Mouse (Mus musculus): ENCODE results near the gene 2510009E07Rik. TPM values are rescaled to one million over a fixed set of nuclear protein-coding genes. Genes with fewer than 3 reads are reported as not detected.

2510009E07Rik gene
- polyA plus RNA-seq, 1 experiment: 22.5 TPM

DNA sequence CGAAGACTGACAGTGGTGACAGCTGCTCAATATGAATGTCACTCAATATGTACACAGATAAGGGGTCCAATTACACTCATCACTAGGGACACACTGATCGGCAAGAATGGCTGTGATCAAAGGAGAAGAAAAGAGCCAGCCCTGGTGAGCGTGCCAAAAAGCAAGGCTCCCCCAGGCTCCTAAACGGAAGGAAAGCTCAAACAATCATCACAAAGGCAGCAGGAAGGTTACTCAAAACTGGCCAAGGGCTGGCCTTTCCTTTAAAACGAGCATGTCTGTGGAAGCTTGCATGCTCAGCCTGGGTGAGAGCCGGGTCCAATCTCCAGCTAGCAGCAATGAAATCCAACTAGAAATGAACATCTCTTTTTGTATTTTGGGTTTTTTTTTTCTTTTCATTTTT, 39.2 kb downstream of the 2510009E07Rik start:
- 30% methylated on average over 6 of the region's 6 CpGs for WGBS
- no peak for TF ChIP-seq CTCF (IDR thresholded peaks at IDR 0.05; ENCODE audit: insufficient read depth, low read length)
- TF ChIP-seq POLR2A (IDR thresholded peaks at IDR 0.05; ENCODE audit: borderline replicate concordance, extremely low read depth, low read depth, low read length): no peak
- peaks cover 4% of the 10 kb centered on the region for H3K4me1 ChIP-seq (ENCODE audit: control insufficient read depth, insufficient read depth, low read length)
- H3K4me3 ChIP-seq (replicated peaks; ENCODE audit: extremely low read depth, low read depth, low read length): no peak overlapping the region
- no peak for DNase-seq

DNA sequence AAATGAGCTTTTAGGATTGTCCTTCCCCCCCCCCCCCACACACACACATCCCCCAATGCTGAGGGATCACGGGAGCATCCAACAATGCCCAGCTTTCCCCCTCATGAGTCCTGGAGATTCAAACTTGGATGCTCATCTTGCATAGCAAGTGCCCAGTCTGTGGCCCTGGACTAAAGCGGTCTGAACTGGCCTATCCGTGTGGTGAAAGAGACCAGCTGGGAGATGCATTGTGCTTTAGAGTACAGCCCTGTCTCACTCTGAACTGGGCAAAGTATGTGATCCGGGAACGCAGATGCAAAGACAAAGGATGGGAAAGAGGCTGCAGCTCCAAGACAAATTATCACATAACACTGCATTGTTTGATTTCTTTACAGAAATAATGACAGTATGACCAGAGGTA, 40.1 kb downstream of the 2510009E07Rik start:
- H3K4me3 ChIP-seq (replicated peaks; ENCODE audit: extremely low read depth, low read depth, low read length): no peak overlapping the region
- no peak for TF ChIP-seq CTCF (IDR thresholded peaks at IDR 0.05; ENCODE audit: insufficient read depth, low read length)
- no peak for TF ChIP-seq POLR2A (IDR thresholded peaks at IDR 0.05; ENCODE audit: borderline replicate concordance, extremely low read depth, low read depth, low read length)
- peaks cover 4% of the 10 kb centered on the region for H3K4me1 ChIP-seq (ENCODE audit: control insufficient read depth, insufficient read depth, low read length)
- WGBS: 70% methylated on average over 5 of the region's 5 CpGs
- DNase-seq: no peak

DNA sequence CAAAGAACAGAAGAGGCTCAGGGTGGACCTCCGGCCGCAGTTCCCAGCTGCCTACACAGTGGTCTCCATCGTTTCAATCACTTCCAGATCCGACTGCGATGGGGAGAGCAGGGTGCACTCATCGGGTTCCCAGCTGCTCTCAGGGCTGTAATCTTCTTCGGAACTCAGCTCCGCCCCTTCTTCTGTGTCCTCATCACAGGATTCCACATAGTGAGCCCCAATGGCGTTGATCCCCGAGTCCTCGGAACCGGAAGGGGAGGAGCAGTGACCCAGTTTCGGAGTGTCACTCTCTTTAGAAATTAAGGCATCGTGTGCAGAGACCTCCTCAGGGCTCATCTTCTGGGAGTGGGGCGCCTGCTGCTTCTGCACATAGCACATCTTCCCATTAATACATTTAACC, 41.3 kb downstream of the 2510009E07Rik start:
- no peak for DNase-seq
- 84% methylated on average over 15 of the region's 15 CpGs for WGBS
- H3K4me1 ChIP-seq (ENCODE audit: control insufficient read depth, insufficient read depth, low read length): peaks cover 4% of the 10 kb centered on the region
- TF ChIP-seq CTCF (IDR thresholded peaks at IDR 0.05; ENCODE audit: insufficient read depth, low read length) (no peak), POLR2A (IDR thresholded peaks at IDR 0.05; ENCODE audit: borderline replicate concordance, extremely low read depth, low read depth, low read length) (no peak)
- H3K4me3 ChIP-seq (replicated peaks; ENCODE audit: extremely low read depth, low read depth, low read length): no peak overlapping the region

DNA sequence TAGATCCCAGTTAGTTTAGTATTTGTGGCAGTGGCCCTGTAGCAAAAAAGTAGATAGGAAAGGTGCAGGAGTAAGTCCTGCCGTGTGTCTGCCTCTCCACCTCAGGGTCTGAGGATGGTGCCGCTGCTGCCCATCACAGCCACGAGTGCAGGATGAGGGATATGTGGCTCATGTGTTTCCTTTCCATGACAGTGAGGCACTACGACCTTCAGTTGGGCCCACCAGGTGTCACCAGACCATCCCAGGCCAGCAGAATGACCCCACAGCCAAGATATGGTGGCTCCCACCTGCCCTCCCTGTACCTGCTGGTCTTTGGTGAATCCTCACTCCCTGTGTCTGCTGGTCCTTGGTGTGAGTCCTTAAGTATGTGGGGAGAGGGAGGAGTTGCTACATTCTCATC, 43.3 kb downstream of the 2510009E07Rik start:
- Histone ChIP-seq H3K4me3 (replicated peaks; ENCODE audit: extremely low read depth, low read depth, low read length) (no peak overlapping the region), H3K4me1 (ENCODE audit: control insufficient read depth, insufficient read depth, low read length) (peaks cover 4% of the 10 kb centered on the region)
- no peak for DNase-seq
- TF ChIP-seq POLR2A (IDR thresholded peaks at IDR 0.05; ENCODE audit: borderline replicate concordance, extremely low read depth, low read depth, low read length): no peak
- no peak for TF ChIP-seq CTCF (IDR thresholded peaks at IDR 0.05; ENCODE audit: insufficient read depth, low read length)
- WGBS: 83% methylated on average over 4 of the region's 4 CpGs

DNA sequence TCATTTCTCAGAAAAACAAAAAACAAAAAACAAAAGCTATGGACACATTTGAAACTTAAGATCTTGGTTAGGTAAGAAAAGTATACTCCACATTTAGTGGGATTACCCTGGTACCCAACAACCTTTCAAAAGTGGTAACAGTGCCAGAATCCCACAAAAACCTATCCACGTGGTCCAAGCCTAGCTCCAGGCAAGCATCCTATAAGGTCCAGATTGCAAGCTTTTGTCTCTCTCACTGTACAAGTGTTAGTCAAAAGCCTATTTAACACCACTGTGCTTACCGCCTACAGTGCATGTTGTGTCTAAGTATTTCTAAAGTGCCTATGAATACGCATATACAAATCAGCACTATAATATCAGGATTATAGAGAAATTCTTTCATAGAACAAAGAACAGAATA, 44.2 kb downstream of the 2510009E07Rik start:
- no peak for DNase-seq
- no peak overlapping the region for H3K4me3 ChIP-seq (replicated peaks; ENCODE audit: extremely low read depth, low read depth, low read length)
- WGBS: 86% methylated on average over 3 of the region's 3 CpGs
- TF ChIP-seq CTCF (IDR thresholded peaks at IDR 0.05; ENCODE audit: insufficient read depth, low read length) (no peak), POLR2A (IDR thresholded peaks at IDR 0.05; ENCODE audit: borderline replicate concordance, extremely low read depth, low read depth, low read length) (no peak)
- peaks cover 4% of the 10 kb centered on the region for H3K4me1 ChIP-seq (ENCODE audit: control insufficient read depth, insufficient read depth, low read length)

DNA sequence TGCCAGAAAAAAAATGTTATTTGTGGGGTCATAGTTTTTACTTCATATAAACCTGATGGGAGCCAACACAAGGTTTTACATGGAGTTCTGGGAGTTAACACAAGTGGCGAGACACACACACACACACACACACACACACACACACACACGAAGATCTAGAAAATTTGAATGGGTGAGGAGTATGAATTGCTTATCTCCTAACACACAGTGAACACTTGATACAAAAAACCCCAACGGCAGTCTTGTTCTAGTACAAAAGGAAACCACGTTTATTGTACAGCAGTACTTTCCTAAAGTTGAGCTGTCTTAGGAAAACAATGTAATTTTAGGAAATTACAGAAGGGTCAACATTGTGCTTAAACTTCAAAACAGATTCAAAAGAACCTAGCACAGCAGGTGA, 45.7 kb downstream of the 2510009E07Rik start:
- Histone ChIP-seq H3K4me1 (ENCODE audit: control insufficient read depth, insufficient read depth, low read length) (peaks cover 10% of the 10 kb centered on the region), H3K4me3 (replicated peaks; ENCODE audit: extremely low read depth, low read depth, low read length) (no peak overlapping the region)
- WGBS: 73% methylated on average over 4 of the region's 4 CpGs
- TF ChIP-seq POLR2A (IDR thresholded peaks at IDR 0.05; ENCODE audit: borderline replicate concordance, extremely low read depth, low read depth, low read length): no peak
- no peak for TF ChIP-seq CTCF (IDR thresholded peaks at IDR 0.05; ENCODE audit: insufficient read depth, low read length)
- no peak for DNase-seq

DNA sequence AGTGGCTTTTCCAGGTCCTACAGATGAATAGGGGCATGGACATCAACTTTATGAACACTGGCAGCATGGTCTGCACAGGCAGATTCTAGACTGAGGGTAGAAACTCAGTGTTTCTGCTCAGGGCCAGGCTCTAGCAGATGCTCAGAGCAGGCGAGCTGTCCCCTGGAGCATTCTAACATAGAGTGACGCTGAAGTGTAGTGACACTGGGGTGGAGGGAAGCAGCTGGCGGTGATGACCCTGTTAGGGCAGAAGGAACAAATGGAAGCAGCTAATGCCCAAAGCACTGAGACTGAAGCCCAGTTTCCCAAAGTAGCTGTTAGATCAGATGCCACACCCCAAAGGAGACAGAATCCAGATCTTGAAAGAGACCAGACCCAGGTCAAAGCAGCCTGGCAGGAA, 48.0 kb downstream of the 2510009E07Rik start:
- no peak for TF ChIP-seq POLR2A (IDR thresholded peaks at IDR 0.05; ENCODE audit: borderline replicate concordance, extremely low read depth, low read depth, low read length)
- TF ChIP-seq CTCF (IDR thresholded peaks at IDR 0.05; ENCODE audit: insufficient read depth, low read length): no peak
- peaks cover 32% of the 10 kb centered on the region for H3K4me1 ChIP-seq (ENCODE audit: control insufficient read depth, insufficient read depth, low read length)
- WGBS: 87% methylated on average over 3 of the region's 3 CpGs
- DNase-seq: no peak
- H3K4me3 ChIP-seq (replicated peaks; ENCODE audit: extremely low read depth, low read depth, low read length): no peak overlapping the region

DNA sequence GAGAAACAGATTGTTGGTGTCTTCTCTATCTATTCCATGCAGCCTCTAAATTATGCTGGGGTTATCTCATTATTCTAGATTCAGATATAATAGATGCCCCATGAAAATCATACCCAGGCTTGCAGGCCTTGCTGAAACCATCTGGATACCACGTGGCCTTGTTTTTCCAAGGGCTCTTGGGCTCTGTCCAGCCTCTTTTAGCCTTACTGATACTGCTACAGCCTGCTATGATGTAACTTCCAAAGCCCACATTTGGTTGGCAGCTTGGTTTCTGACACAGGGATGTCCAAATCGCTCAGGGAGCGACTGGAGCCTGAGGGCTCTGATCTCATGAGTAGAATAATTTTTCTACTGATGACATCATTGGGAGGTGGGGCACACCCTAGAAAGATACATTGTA, 48.5 kb downstream of the 2510009E07Rik start:
- H3K4me3 ChIP-seq (replicated peaks; ENCODE audit: extremely low read depth, low read depth, low read length): no peak overlapping the region
- TF ChIP-seq CTCF (IDR thresholded peaks at IDR 0.05; ENCODE audit: insufficient read depth, low read length) (no peak), POLR2A (IDR thresholded peaks at IDR 0.05; ENCODE audit: borderline replicate concordance, extremely low read depth, low read depth, low read length) (no peak)
- DNase-seq: no peak
- 62% methylated on average over 3 of the region's 3 CpGs for WGBS
- peaks cover 38% of the 10 kb centered on the region for H3K4me1 ChIP-seq (ENCODE audit: control insufficient read depth, insufficient read depth, low read length)

DNA sequence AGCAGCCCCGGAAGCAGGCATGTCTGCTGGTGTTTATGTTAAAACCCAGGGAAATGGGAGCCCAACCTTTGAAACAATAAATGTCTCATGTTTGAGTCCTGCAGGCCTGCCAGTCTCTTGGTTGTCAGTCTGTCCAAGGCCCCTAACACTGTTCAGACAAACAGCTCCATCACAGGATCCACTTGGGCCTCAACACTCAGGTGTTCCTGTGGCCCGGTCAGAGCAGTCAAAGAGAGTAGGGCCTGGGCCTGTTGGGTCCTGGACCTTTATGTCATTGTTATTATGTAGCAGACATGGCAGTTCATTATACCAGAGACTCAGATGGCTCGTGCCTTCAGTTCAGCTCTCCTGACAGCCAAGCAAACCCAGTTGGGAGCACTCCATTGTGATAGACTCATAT, 49.9 kb downstream of the 2510009E07Rik start:
- whole genome bisulfite sequencing: 57% methylated on average over 3 of the region's 3 CpGs
- peaks cover 40% of the 10 kb centered on the region for H3K4me1 ChIP-seq (ENCODE audit: control insufficient read depth, insufficient read depth, low read length)
- DNase-seq: no peak
- no peak overlapping the region for H3K4me3 ChIP-seq (replicated peaks; ENCODE audit: extremely low read depth, low read depth, low read length)
- TF ChIP-seq CTCF (IDR thresholded peaks at IDR 0.05; ENCODE audit: insufficient read depth, low read length): no peak
- TF ChIP-seq POLR2A (IDR thresholded peaks at IDR 0.05; ENCODE audit: borderline replicate concordance, extremely low read depth, low read depth, low read length): no peak

DNA sequence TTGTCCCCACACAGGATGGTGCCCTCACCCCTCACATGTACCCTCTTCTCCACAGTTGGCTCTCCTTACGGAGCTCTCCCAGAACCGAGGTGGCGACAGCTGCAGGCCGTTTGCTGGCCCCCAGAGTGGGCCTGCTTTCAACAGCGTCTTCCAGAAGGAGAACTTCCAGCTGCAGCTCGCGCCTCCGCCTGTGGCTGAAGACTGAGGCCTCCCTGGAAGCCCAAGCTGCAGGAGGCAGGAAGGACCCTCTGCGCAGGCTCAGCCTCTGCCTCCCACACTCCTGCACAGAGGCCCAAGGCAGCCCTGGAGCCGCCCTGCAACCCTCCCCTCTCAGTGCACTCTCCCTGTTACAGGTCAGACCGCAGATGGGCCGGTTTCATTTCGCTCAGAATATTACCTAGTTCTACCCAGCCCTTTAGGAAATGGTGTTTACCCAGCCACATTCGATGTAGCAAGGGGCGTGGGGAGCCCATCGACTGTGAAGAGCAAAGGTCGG, 50.4 kb downstream of the 2510009E07Rik start:
- Histone ChIP-seq H3K4me3 (replicated peaks; ENCODE audit: extremely low read depth, low read depth, low read length) (no peak overlapping the region), H3K4me1 (ENCODE audit: control insufficient read depth, insufficient read depth, low read length) (peaks cover 40% of the 10 kb centered on the region)
- TF ChIP-seq CTCF (IDR thresholded peaks at IDR 0.05; ENCODE audit: insufficient read depth, low read length) (no peak), POLR2A (IDR thresholded peaks at IDR 0.05; ENCODE audit: borderline replicate concordance, extremely low read depth, low read depth, low read length) (peak; percentile 38; the same call in 1 of the 2 replicates)
- DNase-seq: peak; percentile 33
- WGBS: 35% methylated on average over 17 of the region's 17 CpGs
